Mouse (Mus musculus): ENCODE data around the gene Rnls. TPM values are rescaled to one million over a fixed set of nuclear protein-coding genes. Genes with fewer than 3 reads are reported as not detected.

Gene Rnls
- total RNA-seq, 2 experiments from 2014 or later = 1.2 to 1.8 TPM

DNA sequence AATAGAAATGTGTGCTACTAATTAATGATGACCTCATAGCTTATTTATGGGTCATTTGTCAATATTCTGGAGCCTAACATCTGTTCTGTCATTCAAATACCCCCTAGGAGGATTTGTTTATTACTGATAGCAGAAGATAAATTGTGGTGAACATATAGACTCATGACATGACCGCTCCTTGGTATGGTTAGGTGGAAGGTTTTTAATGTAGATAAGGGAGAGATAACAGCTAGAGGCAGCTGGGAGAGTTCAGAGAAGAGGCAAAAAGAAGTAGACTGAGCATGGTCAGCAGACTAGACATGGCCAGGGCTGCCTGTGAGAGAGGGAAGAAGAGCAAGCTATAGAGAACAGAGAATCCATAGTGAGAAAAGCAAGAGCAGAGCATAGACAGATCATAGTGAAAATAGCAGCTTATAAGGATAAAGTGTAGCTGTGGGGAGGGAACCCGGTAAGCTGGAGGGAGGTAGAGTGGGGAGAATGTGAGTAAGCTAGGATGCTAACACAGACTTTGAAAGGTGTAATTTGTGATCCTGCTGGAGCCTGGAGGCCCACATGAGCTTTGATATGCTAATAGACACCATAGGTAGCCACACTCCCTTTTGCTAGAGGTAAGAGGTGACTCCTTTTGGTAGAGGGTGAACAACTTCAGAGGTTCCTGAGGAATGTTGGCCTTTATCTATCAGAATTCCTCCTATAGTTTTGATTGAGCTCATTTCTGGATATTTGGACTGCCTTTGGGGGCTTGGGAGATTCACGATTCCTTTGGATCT, 127.7 kb downstream of the Rnls start:
- ATAC-seq (ENCODE audit: poor library complexity, severe bottlenecking) = no peak

DNA sequence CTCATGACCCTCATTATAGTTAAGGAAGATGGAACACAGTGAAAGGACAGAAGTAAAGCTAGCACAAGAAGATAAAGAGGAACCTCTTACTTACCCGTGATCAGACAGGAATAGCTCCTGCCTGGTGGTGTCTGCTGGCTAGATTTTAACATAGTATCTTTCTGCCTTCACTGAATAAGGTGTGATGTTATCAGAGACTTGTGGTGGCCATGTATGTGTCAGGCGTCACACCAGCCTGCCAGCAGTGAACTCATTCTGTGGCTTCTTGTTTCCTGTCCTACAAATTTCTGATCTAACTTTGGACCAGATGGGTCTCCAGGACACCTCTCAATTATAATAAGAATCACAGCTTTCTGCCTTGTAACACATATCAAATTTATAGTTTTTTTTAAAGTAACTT, 129.7 kb downstream of the Rnls start:
- ATAC-seq (ENCODE audit: poor library complexity, severe bottlenecking) = peak; percentile 33; the same call in 1 of the 2 replicates

DNA sequence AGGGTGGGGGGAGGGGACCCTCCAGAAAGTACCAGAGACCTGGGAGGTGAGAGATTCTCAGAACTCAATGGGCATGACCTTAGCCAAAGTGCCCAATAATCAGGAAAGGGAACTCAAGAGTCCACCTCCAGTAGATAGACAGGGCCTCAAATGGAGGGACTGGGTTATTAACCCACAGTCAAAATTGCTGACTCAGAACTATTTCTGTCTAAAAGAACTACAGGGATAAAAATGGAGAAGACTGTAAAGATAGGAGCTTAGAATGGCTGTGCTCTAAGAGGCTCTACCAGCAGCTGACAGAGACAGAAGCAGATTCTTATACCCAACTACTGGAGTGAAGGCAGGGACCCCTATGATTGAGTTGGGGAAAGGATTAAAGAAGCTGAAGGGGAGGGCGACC, 132.9 kb downstream of the Rnls start:
- ATAC-seq (ENCODE audit: poor library complexity, severe bottlenecking) = no peak

DNA sequence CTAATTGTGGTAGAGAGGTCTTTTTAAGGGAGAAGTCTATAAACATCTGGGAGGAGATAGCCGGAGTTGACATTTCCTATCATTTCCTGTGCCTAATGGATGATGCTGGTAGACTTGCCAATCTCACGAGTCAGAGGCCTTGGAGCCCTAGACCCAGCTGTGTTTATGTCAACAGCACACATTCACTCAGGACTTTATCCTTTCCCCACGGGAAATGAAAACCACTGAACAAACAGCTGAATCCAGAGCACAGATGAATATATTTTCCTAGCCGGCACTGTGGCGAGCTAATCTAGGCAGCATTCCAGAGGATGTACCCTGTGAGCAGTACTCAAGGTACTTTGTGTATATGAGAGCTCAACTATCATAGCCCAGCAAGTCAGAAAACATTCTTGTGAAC, 138.2 kb downstream of the Rnls start:
- ATAC-seq (ENCODE audit: poor library complexity, severe bottlenecking) = no peak

DNA sequence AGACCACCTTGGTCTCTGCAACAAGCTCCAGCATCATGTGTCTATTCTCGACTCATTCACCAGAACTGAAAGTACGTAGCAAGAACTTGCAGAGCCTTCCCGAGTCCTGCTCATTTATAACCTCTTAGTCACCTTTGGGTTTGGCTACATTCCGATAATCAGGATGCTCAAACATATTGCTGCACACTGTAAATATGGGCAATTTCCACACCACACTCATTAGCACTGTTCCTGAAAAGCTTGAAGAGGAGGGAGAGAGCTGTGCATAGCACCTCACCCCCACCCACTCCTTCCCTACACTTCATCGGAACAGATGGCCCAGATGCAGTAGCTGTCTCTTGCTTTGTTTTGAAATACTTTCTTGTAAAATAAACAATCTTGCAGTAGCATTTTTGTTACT, 139.9 kb downstream of the Rnls start:
- ATAC-seq (ENCODE audit: poor library complexity, severe bottlenecking) = no peak

DNA sequence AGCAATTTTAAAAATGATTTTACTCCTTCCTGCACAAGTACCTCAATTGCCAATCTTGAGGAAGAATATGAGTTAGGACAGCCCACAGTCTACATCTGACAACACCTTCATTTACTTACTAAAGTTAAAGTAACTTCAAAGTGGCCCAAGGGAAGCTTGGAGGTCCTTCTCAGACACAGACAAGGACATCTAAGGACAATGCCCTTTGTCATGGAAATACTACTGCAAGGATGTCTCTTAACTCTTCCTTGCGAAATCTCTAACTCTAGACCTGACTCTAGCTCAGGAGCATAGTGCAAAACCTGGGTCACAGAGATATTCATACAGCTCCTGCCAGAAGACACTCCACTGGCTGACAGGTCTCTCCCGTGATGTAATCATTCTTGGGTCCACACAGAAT, 147.9 kb downstream of the Rnls start:
- no peak for ATAC-seq (ENCODE audit: poor library complexity, severe bottlenecking)

DNA sequence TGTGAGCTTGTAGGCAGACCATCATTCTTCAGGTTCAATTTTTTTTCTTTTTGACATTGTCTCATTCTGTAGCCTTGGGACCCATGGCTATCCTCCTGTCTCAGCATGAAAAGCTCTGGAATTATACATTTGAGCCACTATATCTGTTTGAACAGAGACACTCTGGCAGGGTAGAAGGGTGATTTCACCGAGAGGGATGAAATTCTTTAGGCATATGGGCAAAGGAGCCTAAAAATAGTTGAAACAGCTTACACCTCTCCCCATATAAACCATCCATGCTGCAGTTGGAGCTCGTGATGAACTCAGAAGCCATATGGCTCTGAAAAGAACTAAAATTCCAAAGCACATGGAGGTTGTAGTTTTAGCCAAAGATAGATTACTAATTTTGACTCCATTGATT, 151.7 kb downstream of the Rnls start:
- ATAC-seq (ENCODE audit: poor library complexity, severe bottlenecking) = no peak

DNA sequence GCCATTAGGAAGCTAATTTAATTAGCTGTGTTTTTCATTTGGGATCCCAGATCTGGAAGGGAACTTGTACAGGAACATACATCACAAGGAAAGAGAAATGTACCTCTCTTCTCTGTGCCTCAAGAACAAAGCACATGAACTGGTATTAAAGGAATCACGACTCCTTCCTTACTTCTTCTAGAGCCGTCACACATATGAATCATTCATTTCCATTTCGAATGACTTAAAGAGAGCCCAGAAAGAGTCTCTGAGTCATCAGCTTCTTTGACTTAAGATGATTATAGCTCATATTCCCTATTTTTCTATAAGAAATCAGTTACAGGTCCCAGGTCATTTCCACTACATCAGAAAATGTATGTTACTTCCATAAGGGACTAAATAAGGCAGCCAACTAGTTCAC, 159.2 kb downstream of the Rnls start:
- no peak for ATAC-seq (ENCODE audit: poor library complexity, severe bottlenecking)

DNA sequence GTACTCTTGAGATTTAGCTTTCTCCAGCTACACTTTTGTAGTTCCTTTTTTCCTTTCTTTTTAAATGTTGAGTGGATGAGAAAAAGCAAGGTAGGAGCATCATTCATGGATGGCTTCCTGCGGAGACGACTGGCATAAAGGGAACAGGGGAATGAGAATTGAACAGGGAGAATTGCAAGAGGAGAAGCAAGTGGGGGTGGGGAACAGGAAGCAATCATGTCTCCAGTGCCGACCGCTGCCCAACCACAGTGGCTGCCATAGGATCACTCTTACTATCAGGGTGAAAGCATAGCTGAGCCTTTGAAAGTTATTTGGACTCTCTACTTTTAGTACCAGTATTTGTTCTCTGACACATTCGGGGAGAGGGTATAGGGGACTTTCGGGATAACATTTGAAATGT, 160.8 kb downstream of the Rnls start:
- 0 out of 2 replicates have a peak, but pooled peaks have one; percentile 49 for ATAC-seq (ENCODE audit: poor library complexity, severe bottlenecking)

DNA sequence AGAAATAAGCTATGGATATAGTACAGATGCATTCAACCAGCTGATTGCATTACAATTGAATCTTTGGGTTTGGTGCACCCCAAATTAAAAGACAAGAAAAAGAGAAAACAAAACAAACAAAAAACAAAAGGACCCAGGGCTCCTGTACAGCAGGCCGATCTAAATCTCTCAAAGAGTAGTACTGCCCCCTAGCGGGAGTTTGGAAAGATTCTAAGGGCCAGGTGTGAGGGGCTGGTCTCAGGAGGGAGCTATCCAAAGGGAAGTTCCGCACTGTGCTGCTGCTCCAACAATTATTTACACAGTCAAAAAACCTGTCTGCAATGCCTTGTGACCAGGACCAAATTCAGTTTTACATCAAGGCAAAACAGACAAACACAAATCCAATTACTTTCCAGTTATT, 165.1 kb downstream of the Rnls start:
- peak; percentile 73 for ATAC-seq (ENCODE audit: poor library complexity, severe bottlenecking)

DNA sequence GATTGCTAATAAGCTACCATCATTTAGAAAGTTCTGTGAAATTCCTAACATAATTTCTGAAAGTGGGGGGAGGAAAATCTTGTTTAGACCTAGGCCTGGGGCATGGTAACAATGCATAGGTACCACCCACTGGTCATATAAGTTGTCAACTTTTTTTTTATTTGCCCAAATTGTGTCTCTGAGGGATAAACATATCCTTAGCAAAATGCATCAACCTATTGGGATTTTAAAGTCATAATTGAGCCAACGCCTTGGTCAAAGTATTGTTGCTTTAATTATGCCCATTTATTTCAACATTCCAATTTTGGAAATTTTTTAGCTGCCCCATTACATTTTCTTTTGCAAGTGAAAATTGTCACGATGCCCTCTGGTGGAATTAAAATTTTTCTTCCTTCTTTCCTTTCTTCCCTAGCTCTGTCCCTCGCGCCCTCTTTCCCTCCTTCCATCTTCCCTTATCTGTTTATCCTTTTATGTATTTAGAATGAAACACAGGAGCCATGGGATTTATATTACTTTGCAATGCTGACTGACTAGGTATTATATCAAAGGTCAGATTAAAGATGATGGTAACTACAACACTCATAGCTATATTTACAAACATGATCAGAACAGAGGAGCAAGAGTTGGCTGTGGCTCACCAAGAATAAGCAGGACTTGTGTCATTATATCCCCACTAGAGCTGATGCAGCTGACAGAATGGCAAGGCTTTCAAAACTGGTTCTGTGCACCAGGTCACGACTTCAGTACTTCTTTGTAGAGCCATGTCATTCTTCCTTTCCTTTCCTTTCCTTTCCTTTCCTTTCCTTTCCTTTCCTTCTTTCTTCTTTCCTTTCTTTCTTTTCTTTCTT, 166.0 kb downstream of the Rnls start:
- ATAC-seq (ENCODE audit: poor library complexity, severe bottlenecking) = no peak

DNA sequence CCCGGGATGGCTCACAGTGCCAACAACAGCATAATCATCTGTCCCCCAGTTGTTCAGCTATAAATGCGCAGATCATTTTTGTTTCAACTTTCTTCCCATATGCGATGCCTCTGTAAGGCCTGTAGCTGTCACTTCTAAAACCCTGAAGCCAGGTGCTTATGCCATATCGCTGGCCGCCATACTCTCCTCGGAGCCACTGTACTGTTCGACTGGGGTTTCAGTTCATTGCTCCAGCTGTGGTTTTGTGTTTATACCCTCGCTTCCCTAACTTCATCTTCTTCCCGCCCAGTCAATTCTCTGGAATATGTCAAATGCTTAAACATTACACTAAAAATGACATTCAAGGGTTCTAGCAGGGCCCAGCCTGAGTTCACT, 167.1 kb downstream of the Rnls start:
- ATAC-seq (ENCODE audit: poor library complexity, severe bottlenecking) = no peak

DNA sequence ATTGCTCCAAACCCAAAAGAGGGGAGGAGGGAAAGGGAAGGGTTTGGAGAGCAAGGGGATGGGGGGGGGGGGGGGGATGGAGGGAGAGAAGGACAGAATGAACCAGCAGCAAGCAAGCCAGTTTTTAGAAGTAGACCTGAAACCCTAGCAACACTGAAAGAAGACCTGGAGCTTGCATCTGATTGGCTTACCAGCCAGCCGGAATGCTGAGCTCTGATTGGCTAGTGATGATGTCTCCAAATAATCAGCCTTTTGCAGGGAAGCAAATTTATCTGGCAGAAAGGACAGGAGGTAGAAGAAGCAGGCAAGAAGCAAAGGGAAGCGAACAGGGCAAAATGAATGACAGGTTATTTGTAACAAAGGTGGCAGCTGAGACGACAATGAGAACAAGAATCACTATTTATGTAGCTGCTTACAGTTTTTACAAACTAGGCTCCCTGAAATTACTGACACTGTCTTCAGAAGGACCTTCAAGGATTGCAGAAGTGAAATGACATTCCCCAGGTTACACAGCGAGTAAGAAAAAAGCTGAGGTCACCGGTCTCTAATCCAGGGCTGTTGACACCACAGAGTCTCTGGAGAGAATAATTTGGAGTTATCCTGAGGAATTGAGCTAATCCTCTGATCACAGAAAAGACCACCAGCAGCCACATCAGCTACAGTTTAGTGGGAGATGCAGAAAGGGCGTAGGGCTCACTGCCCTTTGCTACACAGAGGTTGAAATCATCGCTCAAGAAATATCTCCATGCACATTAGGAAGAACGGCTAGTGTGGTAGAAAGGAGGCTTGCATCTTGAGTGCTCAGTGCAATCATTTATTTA, 167.7 kb downstream of the Rnls start:
- ATAC-seq (ENCODE audit: poor library complexity, severe bottlenecking) = no peak

DNA sequence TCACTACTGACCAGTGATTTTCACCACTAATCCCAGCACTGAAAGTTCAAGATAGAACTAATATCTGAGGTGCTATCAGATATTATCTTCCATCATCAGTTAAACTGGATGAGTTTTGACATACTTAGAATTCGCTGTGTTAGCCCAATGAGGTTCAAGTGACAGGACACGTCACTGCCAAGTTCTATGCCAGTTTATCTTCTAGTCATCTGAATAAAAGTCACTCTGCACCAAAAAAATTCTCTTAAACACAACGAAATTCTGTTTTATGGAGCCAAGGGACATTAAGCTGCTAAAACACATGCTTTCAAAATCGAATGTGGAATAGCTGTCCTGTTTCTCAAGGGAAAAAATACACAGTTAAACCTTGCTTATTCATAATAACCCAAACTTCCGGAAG, 168.3 kb downstream of the Rnls start:
- ATAC-seq (ENCODE audit: poor library complexity, severe bottlenecking) = no peak

DNA sequence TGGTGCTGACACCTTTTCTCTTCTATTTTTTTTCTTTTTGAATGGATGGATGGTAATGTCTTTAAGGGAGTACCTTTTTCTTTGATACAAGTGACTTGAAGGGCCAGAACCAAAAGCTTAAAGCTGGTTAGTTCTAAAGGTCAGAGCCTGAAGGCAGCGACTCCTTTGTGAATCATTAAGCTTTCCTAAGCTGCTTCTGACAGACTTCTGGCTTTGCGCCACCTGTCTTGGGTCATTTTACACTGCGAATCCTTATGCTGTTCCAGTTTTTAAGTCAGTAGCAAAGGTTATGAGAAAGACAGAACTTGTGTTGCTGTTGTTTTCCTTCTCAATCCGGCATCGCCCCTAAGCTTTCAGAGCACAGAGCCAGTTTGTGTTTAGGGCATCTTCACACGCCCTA, 168.8 kb downstream of the Rnls start:
- no peak for ATAC-seq (ENCODE audit: poor library complexity, severe bottlenecking)

DNA sequence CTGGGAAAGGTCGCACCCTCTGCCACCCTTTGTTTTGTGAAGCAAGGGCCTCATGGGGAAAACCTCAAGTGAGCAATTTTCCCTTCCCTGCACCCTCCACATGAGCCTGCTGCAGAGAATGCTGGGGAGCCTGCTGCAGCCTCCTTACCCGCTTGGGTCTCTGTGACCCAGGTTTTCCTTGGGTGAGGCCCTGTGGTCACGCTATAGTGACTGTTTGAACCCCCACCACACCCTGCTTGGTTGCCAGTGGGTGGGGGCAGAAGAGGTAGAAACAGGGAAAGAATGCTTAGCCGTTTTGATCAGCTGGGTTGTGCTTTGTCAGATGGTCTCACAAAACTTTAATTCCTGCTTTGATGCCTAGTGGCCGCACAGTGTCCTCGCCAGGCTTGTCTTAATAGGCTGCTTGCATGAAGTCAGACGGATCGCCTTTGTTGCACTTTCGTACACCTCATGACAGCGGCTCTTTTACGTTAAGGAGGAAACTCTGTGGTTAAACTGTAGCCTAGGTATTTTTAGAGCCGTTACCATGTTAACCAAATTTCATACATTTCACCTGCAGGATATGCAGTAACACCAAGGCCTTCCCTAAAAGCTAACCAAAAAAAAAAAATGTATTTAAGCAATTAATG, 169.4 kb downstream of the Rnls start:
- peak; percentile 58 for ATAC-seq (ENCODE audit: poor library complexity, severe bottlenecking)

DNA sequence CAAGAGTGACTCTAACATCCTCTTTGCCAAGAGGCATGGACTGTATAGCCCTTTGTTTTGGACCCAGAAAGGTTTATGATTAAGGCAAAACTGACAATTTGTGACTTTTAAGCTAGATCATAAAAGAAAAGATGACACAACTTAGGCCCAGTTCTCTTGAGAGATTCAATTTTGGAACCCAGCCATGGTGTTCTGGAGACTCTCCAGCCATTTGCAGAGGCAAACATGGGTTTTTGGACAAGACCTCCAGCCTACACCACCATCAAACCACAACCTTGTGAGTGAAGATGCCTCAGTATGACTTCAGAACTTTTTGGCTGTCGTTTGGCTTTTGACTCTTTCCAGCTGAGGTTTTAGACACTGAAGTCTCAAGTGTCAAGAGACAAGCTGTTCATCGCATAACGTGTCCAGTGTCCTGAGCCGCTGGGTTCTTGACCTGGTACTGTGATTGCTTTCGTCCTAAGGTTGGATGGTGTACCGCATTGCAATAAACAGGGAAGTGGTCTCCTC, 174.2 kb downstream of the Rnls start:
- ATAC-seq (ENCODE audit: poor library complexity, severe bottlenecking) = no peak

DNA sequence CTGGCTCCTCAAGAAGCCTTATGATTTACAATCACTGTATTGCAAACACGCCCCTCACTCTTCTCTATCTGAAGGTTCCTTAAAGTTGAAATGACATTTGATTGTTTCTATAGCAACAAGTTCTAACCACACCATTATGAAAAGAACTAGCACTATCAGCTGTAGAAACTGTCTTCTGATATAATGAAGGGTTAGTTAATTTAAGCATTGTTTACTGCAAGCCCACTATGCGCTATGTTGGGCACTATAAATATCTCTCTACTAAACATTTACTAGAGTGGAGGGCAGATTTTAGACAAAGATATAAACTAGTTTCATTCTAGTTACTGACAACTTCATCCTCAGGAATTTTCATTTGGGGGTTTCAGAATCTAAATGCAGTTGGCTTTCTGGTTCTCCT, 182.4 kb downstream of the Rnls start:
- no peak for ATAC-seq (ENCODE audit: poor library complexity, severe bottlenecking)

DNA sequence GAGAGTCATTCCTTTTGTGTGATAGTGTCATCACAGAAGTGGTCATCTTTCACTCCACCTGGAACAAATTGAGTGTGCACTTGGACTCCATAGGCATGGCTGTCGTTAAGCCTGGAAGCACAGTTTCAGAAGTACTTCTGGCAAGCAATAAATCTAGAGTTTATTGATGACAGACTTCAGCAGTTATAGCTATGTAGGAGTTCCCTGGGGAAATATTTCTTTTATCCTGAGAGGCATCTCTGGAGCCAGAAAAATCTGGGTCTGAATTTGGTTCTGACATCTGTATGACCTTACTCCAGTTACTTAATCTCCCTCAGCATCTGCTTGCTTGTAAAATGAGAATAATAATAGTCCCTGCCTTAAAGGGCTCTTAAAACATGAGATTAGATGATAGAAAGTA, 184.1 kb downstream of the Rnls start:
- ATAC-seq (ENCODE audit: poor library complexity, severe bottlenecking) = no peak

DNA sequence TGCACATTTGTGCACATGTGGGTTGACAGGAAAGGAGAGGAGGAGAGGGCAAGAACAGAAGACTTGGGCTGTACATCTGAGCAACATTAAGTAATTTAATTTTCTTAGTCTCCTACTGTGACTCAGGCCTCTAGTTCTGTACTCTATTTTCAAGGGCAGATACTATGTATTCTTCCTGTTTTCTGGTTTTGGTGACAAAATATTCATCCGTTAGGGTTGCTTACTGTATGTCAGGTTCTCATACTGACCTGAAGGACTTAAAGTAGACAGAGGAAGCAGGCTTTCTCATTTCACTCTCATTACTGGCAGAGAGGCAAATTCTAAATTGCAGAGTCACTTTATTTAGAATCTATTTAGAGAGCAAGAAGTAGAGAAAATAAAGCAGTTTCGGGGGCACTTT, 186.7 kb downstream of the Rnls start:
- peak; percentile 27; the same call in 1 of the 2 replicates for ATAC-seq (ENCODE audit: poor library complexity, severe bottlenecking)

DNA sequence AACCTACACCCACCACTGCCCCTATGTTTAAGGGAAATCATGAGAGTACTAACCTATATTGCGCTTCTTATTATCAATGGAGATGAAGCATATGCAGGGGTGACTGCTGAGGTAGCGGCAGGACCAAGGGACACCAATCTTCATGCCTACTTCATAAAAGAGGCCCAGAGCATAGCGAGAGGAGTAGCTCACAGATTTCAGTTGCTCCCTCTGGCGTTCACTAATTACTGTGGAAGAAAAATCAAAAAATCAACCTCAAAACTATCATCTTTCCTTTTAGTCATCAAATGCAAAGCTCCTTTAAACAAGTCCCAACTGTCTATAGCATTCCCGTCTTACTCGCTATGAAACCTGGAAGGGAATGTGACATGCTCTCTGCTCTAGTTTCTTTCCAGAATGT, 189.7 kb downstream of the Rnls start:
- ATAC-seq (ENCODE audit: poor library complexity, severe bottlenecking) = no peak
